14 mouse cellular contexts compared by ENCODE assay signal in the genomic region with DNA sequence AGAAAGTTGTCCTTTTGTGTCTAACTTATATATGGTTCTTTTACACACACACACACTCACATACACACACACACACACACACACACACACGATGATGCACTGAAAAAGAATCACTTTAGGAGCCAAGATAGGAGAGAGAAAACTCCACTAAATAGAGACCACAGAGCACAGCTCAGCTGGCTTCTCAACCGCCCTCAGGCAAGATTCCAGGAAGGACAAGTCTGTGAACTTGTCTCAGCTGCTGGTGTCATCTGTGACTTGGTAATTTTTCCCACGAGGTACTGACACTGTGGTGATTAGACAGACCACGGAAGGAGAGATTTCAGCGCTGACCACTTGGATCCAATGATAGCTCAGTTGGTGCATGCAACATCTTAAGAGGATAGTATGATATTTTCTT.
"Had no signal": no experiment of that assay in that cellular context is flagged by ENCODE, and none has a peak within 500 bp of the region (broad histone marks: within the 10 kb centered on the region; RNA-seq: fewer than 3 reads in every experiment).

No protein-coding gene starts in this region.

- H3K4me1 ChIP-seq: limb, embryonic 12.5 days; liver, embryonic 13.5 days; lung, embryonic 15.5 days; neural tube, embryonic 12.5 days; stomach, embryonic 15.5 days had no signal

- H3K36me3 ChIP-seq: liver, embryonic 13.5 days; midbrain, embryonic 15.5 days; neural tube, embryonic 12.5 days; stomach, embryonic 15.5 days had no signal

- H3K4me2 ChIP-seq: limb, embryonic 12.5 days; liver, embryonic 13.5 days; lung, embryonic 15.5 days; midbrain, embryonic 15.5 days; neural tube, embryonic 12.5 days; stomach, embryonic 15.5 days had no signal

- ATAC-seq: inflammation-experienced regulatory T-cells, adult 6 months; intestine, postnatal 0 days; liver, postnatal 0 days; midbrain, embryonic 15.5 days had no signal

- H3K27ac ChIP-seq: limb, embryonic 12.5 days; liver, embryonic 13.5 days; lung, embryonic 15.5 days; midbrain, embryonic 15.5 days; neural tube, embryonic 12.5 days; stomach, embryonic 15.5 days had no signal

- H3K27me3 ChIP-seq: limb, embryonic 12.5 days; liver, embryonic 13.5 days; lung, embryonic 15.5 days; midbrain, embryonic 15.5 days; neural tube, embryonic 12.5 days; stomach, embryonic 15.5 days had no signal

- H3K4me3 ChIP-seq: limb, embryonic 12.5 days; liver, embryonic 13.5 days; lung, embryonic 15.5 days; midbrain, embryonic 15.5 days; neural tube, embryonic 12.5 days; stomach, embryonic 15.5 days had no signal

- H3K9me3 ChIP-seq: limb, embryonic 12.5 days; liver, embryonic 13.5 days; lung, embryonic 15.5 days; midbrain, embryonic 15.5 days; neural tube, embryonic 12.5 days; stomach, embryonic 15.5 days had no signal

- H3K9ac ChIP-seq: limb, embryonic 12.5 days; liver, embryonic 13.5 days; liver, postnatal 0 days; lung, embryonic 15.5 days; midbrain, embryonic 15.5 days; neural tube, embryonic 12.5 days; stomach, embryonic 15.5 days had no signal

- DNase-seq: liver; liver, embryonic 13.5 days; liver, postnatal 0 days; lung, postnatal 36 days; right cerebral cortex, postnatal 14 days; thymus, adult 2 months; thymus, postnatal 25 days had no signal
